ENCODE assay signal across 16 mouse cellular contexts in genomic region chr1:191484726-191485425, GRCm38 (mm10).
DNase-seq lines count a peak whose midpoint lies in the region; ATAC-seq and TF ChIP-seq lines count a peak whose summit lies in the region.
"Had no signal": no experiment of that assay in that cellular context is flagged by ENCODE, and none has a peak within 500 bp of the region (broad histone marks: within the 10 kb centered on the region; RNA-seq: fewer than 3 reads in every experiment).

No protein-coding gene starts in this region.

- H3K27ac ChIP-seq in kidney, adult 2 months (ENCODE audit: insufficient read depth, low read depth, low read length), result no peak overlapping the region
- H3K27ac ChIP-seq: embryonic facial prominence, embryonic 12.5 days; midbrain, embryonic 13.5 days; neural tube, embryonic 12.5 days had no signal

- in situ Hi-C loops in Patski (cut with MboI; ENCODE audit: low pct_unique_long_range_greater_than_20kb), result no loop called here

- TF ChIP-seq POLR2A in kidney, adult 2 months (IDR thresholded peaks at IDR 0.05; ENCODE audit: low read depth, low read length), result no peak

- DNase-seq in kidney, adult 2 months, result peak; percentile 34
- no peak for DNase-seq in kidney, postnatal 14 days
- DNase-seq in Patski (ENCODE audit: low read depth, low spot score), result no peak
- peak; percentile 82 to 85 for DNase-seq in cerebellum, postnatal 10 days
- peak; percentile 35 to 67 for DNase-seq in layer of hippocampus, postnatal 14 days (ENCODE audit: low spot score in 2 of 2)
- no peak for DNase-seq in adrenal gland, postnatal 10 days
- DNase-seq in kidney, postnatal 25 days, result no peak
- DNase-seq in kidney, postnatal 10 days, result no peak
- DNase-seq: heart, adult 11 months; heart, postnatal 36 days; kidney, adult 11 months; lung, adult 18-20 months had no signal

- POLR2A ChIA-PET in Patski (lab: Charles Lee), result no interaction called here

- CTCF ChIA-PET in Patski (lab: Charles Lee), result interaction anchor here (1.2 kb wide), 1 partner anchor 11 kb away, joined by 3 read pairs; no protein-coding TSS in a partner anchor

- WGBS in kidney, adult 2 months, result 88% methylated on average over 8 of the region's 8 CpGs

- no peak for TF ChIP-seq CTCF in kidney, adult 2 months (conservative IDR thresholded peaks at IDR 0.05; ENCODE audit: insufficient read depth, insufficient read length, low read depth, low read length)
- no peak for TF ChIP-seq CTCF in Patski (IDR thresholded peaks at IDR 0.05)

- no peaks in the 10 kb centered on the region for H3K27me3 ChIP-seq in kidney, adult 2 months (replicated peaks; ENCODE audit: control insufficient read depth, insufficient read depth, low read length)
- no peaks in the 10 kb centered on the region for H3K27me3 ChIP-seq in Patski
- H3K27me3 ChIP-seq: embryonic facial prominence, embryonic 12.5 days; midbrain, embryonic 13.5 days; neural tube, embryonic 12.5 days had no signal

- no peak overlapping the region for H3K4me3 ChIP-seq in kidney, adult 2 months (ENCODE audit: insufficient read depth, low read depth, low read length)
- H3K4me3 ChIP-seq: embryonic facial prominence, embryonic 12.5 days; midbrain, embryonic 13.5 days; neural tube, embryonic 12.5 days had no signal

- H3K4me1 ChIP-seq in kidney, adult 2 months (ENCODE audit: control insufficient read depth, insufficient read depth, low read length), result no peaks in the 10 kb centered on the region
- H3K4me1 ChIP-seq: embryonic facial prominence, embryonic 12.5 days; midbrain, embryonic 13.5 days; neural tube, embryonic 12.5 days had no signal

- ATAC-seq in Patski, result peak; percentile 57
- ATAC-seq: CD4-positive, CD25-positive, alpha-beta regulatory T cell, adult 4 months; midbrain, embryonic 13.5 days had no signal

- H3K36me3 ChIP-seq in kidney, adult 2 months (ENCODE audit: control insufficient read depth, insufficient read depth, low read length), result no peaks in the 10 kb centered on the region
- H3K36me3 ChIP-seq: embryonic facial prominence, embryonic 12.5 days; midbrain, embryonic 13.5 days; neural tube, embryonic 12.5 days had no signal

Comparison
In these comparisons a context has a peak if more than half of its experiments do, and no peak if none do; other contexts are left out.
1. DNase-seq: peak in kidney, adult 2 months (single experiment), cerebellum, postnatal 10 days (2 of 2) and layer of hippocampus, postnatal 14 days (2 of 2); none in kidney, postnatal 14 days (single experiment), Patski (single experiment), adrenal gland, postnatal 10 days (single experiment), kidney, postnatal 25 days (0 of 2) and kidney, postnatal 10 days (single experiment).